Mouse (Mus musculus) CH12.LX (cell line): ENCODE results near the gene Nle1. TPM values are rescaled to one million over a fixed set of nuclear protein-coding genes. Genes with fewer than 3 reads are reported as not detected.

ENCODE experiments used
- DNase-seq: peaks from one replicate; pipeline ENCODE4 v3.0.0-alpha.2; 2013; ENCODE audit errors: extremely low read depth
- H3K27ac ChIP-seq: 2 replicates; pipeline ENCODE4 v1.5.1; 2012; ENCODE audit warnings: low read depth, mild to moderate bottlenecking, control low read depth, moderate library complexity; ENCODE audit not compliant: insufficient read depth
- H3K27me3 ChIP-seq: replicated peaks from 2 replicates; pipeline ENCODE3; 2012; ENCODE audit warnings: inconsistent platforms
- H3K36me3 ChIP-seq, 2 experiments: replicated peaks in 1 of 2; 2 replicates each; pipeline versions ENCODE3 to v1.6.1; 2012; ENCODE audit warnings: inconsistent platforms in 1 of 2, low read length in 1 of 2, mild to moderate bottlenecking in 1 of 2, mixed read lengths in 1 of 2, moderate library complexity in 1 of 2; ENCODE audit not compliant: control insufficient read depth in 1 of 2, insufficient read depth in 1 of 2
- H3K4me1 ChIP-seq, 2 experiments: 2 replicates each; pipeline ENCODE4 v1.6.1; 2012; ENCODE audit warnings: inconsistent platforms in 1 of 2, moderate library complexity in 1 of 2; ENCODE audit not compliant: insufficient read depth in 2 of 2, control insufficient read depth in 1 of 2
- H3K4me2 ChIP-seq: 2 replicates; pipeline ENCODE4 v1.6.1; 2012; ENCODE audit warnings: low read depth, mild to moderate bottlenecking, control low read depth; ENCODE audit not compliant: poor library complexity, insufficient read depth, severe bottlenecking
- H3K4me3 ChIP-seq, 3 experiments: fragments of 150-350 bp in 1 of 3; sonication (generic) in 1 of 3; replicated peaks in 1 of 3; 2 replicates each; pipeline versions ENCODE3 to v1.5.1; 2011 to 2012; ENCODE audit warnings: low read depth in 2 of 3, low read length in 2 of 3, mild to moderate bottlenecking in 2 of 3, moderate library complexity in 2 of 3, control low read depth in 1 of 3, improper control_type of control experiment in 1 of 3, inconsistent platforms in 1 of 3, mixed read lengths in 1 of 3; ENCODE audit not compliant: poor library complexity in 1 of 3
- H3K79me2 ChIP-seq: replicated peaks from 2 replicates; pipeline ENCODE4 v1.6.1; 2012; ENCODE audit warnings: mild to moderate bottlenecking, moderate library complexity; ENCODE audit not compliant: control insufficient read depth, poor library complexity, insufficient read depth, severe bottlenecking; ENCODE audit errors: extremely low read depth
- H3K9ac ChIP-seq: 2 replicates; pipeline ENCODE4 v1.6.1; 2012; ENCODE audit warnings: low read depth, mild to moderate bottlenecking, control low read depth, moderate library complexity; ENCODE audit not compliant: insufficient read depth
- H3K9me3 ChIP-seq: replicated peaks from 2 replicates; pipeline ENCODE3; 2012; ENCODE audit warnings: low read length, inconsistent platforms, mixed read lengths
- BHLHE40 ChIP-seq: IDR thresholded peaks from 2 replicates; pipeline ENCODE4 v1.6.1; 2011; ENCODE audit warnings: mild to moderate bottlenecking, low read depth, low read length, improper control_type of control experiment
- CHD1 ChIP-seq: IDR thresholded peaks from 2 replicates; pipeline ENCODE4 v1.6.1; 2012; ENCODE audit warnings: low read depth, low read length, improper control_type of control experiment, inconsistent platforms
- CHD2 ChIP-seq: IDR thresholded peaks from 2 replicates; pipeline ENCODE4 v1.6.1; 2011; ENCODE audit warnings: low read length, improper control_type of control experiment
- CTCF ChIP-seq, 2 experiments: IDR thresholded peaks in 1 of 2; conservative IDR thresholded peaks in 1 of 2; 2 replicates each; pipeline ENCODE4 v1.5.1; 2011 to 2012; ENCODE audit warnings: low read depth in 2 of 2, low read length in 2 of 2, improper control_type of control experiment in 1 of 2, inconsistent platforms in 1 of 2, mild to moderate bottlenecking in 1 of 2, moderate library complexity in 1 of 2
- E2F4 ChIP-seq: IDR thresholded peaks from 2 replicates; pipeline ENCODE4 v1.6.1; 2011; ENCODE audit warnings: low read depth, low read length, improper control_type of control experiment; ENCODE audit not compliant: insufficient replicate concordance
- ELF1 ChIP-seq: IDR thresholded peaks from 2 replicates; pipeline ENCODE4 v1.6.1; 2014; ENCODE audit warnings: low read depth, mild to moderate bottlenecking, inconsistent platforms, low read length, improper control_type of control experiment
- EP300 ChIP-seq: IDR thresholded peaks from 2 replicates; pipeline ENCODE4 v1.6.1; 2011; ENCODE audit warnings: low read length, improper control_type of control experiment
- ETS1 ChIP-seq: conservative IDR thresholded peaks from 2 replicates; pipeline ENCODE4 v1.6.1; 2012; ENCODE audit warnings: low read depth, mild to moderate bottlenecking, inconsistent platforms, low read length, improper control_type of control experiment, moderate library complexity
- GABPA ChIP-seq: IDR thresholded peaks from 2 replicates; pipeline ENCODE4 v1.6.1; 2012; ENCODE audit warnings: low read depth, low read length, improper control_type of control experiment, inconsistent platforms; ENCODE audit not compliant: insufficient replicate concordance
- HCFC1 ChIP-seq: IDR thresholded peaks from 2 replicates; pipeline ENCODE4 v1.6.1; 2012; ENCODE audit warnings: low read depth, mild to moderate bottlenecking, inconsistent platforms, low read length, improper control_type of control experiment
- IRF4 ChIP-seq: IDR thresholded peaks from 2 replicates; pipeline ENCODE4 v1.6.1; 2014; ENCODE audit warnings: low read depth, mild to moderate bottlenecking, inconsistent platforms, low read length, improper control_type of control experiment
- JUN ChIP-seq: IDR thresholded peaks from 2 replicates; pipeline ENCODE4 v1.6.1; 2011; ENCODE audit warnings: low read depth, mild to moderate bottlenecking, low read length, improper control_type of control experiment, moderate library complexity; ENCODE audit not compliant: insufficient read depth
- JUND ChIP-seq: conservative IDR thresholded peaks from 2 replicates; pipeline ENCODE4 v1.6.1; 2011; ENCODE audit warnings: low read depth, low read length, improper control_type of control experiment
- KAT2A ChIP-seq: IDR thresholded peaks from 2 replicates; pipeline ENCODE4 v1.6.1; 2012; ENCODE audit warnings: low read length, improper control_type of control experiment, inconsistent platforms; ENCODE audit not compliant: insufficient replicate concordance
- MAFK ChIP-seq: IDR thresholded peaks from 2 replicates; pipeline ENCODE4 v1.6.1; 2011; ENCODE audit warnings: low read length, improper control_type of control experiment; ENCODE audit not compliant: insufficient replicate concordance
- MAX ChIP-seq: IDR thresholded peaks from 2 replicates; pipeline ENCODE4 v1.6.1; 2011; ENCODE audit warnings: low read length, improper control_type of control experiment
- MAZ ChIP-seq: IDR thresholded peaks from 2 replicates; pipeline ENCODE4 v1.6.1; 2012; ENCODE audit warnings: low read depth, mild to moderate bottlenecking, inconsistent platforms, low read length, improper control_type of control experiment, moderate library complexity
- MEF2A ChIP-seq: IDR thresholded peaks from 2 replicates; pipeline ENCODE4 v1.6.1; 2014; ENCODE audit warnings: low read depth, mild to moderate bottlenecking, inconsistent platforms, low read length, improper control_type of control experiment, borderline replicate concordance
- MXI1 ChIP-seq: IDR thresholded peaks from 2 replicates; pipeline ENCODE4 v1.6.1; 2011; ENCODE audit warnings: mild to moderate bottlenecking, low read depth, low read length, improper control_type of control experiment
- MYC ChIP-seq: IDR thresholded peaks from 2 replicates; pipeline ENCODE4 v1.6.1; 2011; ENCODE audit warnings: low read depth, mild to moderate bottlenecking, improper control_type of control experiment, low read length
- NELFE ChIP-seq: IDR thresholded peaks from 2 replicates; pipeline ENCODE4 v1.6.1; 2011; ENCODE audit warnings: low read depth, low read length, improper control_type of control experiment
- NRF1 ChIP-seq: IDR thresholded peaks from 2 replicates; pipeline ENCODE4 v1.6.1; 2014; ENCODE audit warnings: low read depth, mild to moderate bottlenecking, inconsistent platforms, low read length, improper control_type of control experiment, moderate library complexity
- PAX5 ChIP-seq: IDR thresholded peaks from 2 replicates; pipeline ENCODE4 v1.6.1; 2012; ENCODE audit warnings: low read length, inconsistent platforms, mixed read lengths
- POLR2A ChIP-seq: IDR thresholded peaks from 2 replicates; pipeline ENCODE4 v1.6.1; 2011; ENCODE audit warnings: low read depth, mild to moderate bottlenecking, improper control_type of control experiment, low read length
- POLR2AphosphoS2 ChIP-seq: IDR thresholded peaks from 2 replicates; pipeline ENCODE4 v1.6.1; 2011; ENCODE audit warnings: low read depth, low read length, improper control_type of control experiment
- RAD21 ChIP-seq: IDR thresholded peaks from 2 replicates; pipeline ENCODE4 v1.6.1; 2011; ENCODE audit warnings: low read depth, mild to moderate bottlenecking, low read length, improper control_type of control experiment, moderate library complexity
- RCOR1 ChIP-seq: conservative IDR thresholded peaks from 2 replicates; pipeline ENCODE4 v1.6.1; 2012; ENCODE audit warnings: low read depth, mild to moderate bottlenecking, inconsistent platforms, low read length, improper control_type of control experiment
- SIN3A ChIP-seq: IDR thresholded peaks from 2 replicates; pipeline ENCODE4 v1.6.1; 2012; ENCODE audit warnings: low read length, improper control_type of control experiment, inconsistent platforms
- SMC3 ChIP-seq: IDR thresholded peaks from 2 replicates; pipeline ENCODE4 v1.6.1; 2011; ENCODE audit warnings: low read depth, low read length, improper control_type of control experiment
- TBP ChIP-seq: conservative IDR thresholded peaks from 2 replicates; pipeline ENCODE4 v1.6.1; 2011; ENCODE audit warnings: low read depth, low read length, improper control_type of control experiment
- TCF12 ChIP-seq: IDR thresholded peaks from 2 replicates; pipeline ENCODE4 v1.6.1; 2014; ENCODE audit warnings: low read depth, mild to moderate bottlenecking, inconsistent platforms, low read length, improper control_type of control experiment
- UBTF ChIP-seq: IDR thresholded peaks from 2 replicates; pipeline ENCODE4 v1.6.1; 2012; ENCODE audit warnings: low read depth, mild to moderate bottlenecking, inconsistent platforms, low read length, improper control_type of control experiment, moderate library complexity
- USF1 ChIP-seq: IDR thresholded peaks from 2 replicates; pipeline ENCODE4 v1.6.1; 2014; ENCODE audit warnings: low read depth, mild to moderate bottlenecking, inconsistent platforms, low read length, improper control_type of control experiment
- USF2 ChIP-seq: conservative IDR thresholded peaks from 2 replicates; pipeline ENCODE4 v1.6.1; 2011; ENCODE audit warnings: low read depth, low read length, improper control_type of control experiment
- ZC3H11A ChIP-seq: IDR thresholded peaks from 2 replicates; pipeline ENCODE4 v1.6.1; 2012; ENCODE audit warnings: low read depth, mild to moderate bottlenecking, inconsistent platforms, low read length, improper control_type of control experiment
- ZKSCAN1 ChIP-seq: IDR thresholded peaks from 2 replicates; pipeline ENCODE4 v1.6.1; 2012; ENCODE audit warnings: low read depth, inconsistent platforms, low read length, improper control_type of control experiment, borderline replicate concordance
- ZMIZ1 ChIP-seq: IDR thresholded peaks from 2 replicates; pipeline ENCODE4 v1.6.1; 2012; ENCODE audit warnings: low read depth, mild to moderate bottlenecking, inconsistent platforms, low read length, improper control_type of control experiment
- ZNF384 ChIP-seq: IDR thresholded peaks from 2 replicates; pipeline ENCODE4 v1.6.1; 2012; ENCODE audit warnings: low read depth, low read length, improper control_type of control experiment, inconsistent platforms
- dilution Hi-C: fragments of 300-500 bp; cut with MboI; formaldehyde crosslinking; loops from 2 replicates; pipeline ENCODE4 v1.14.3; 2020; ENCODE audit warnings: low sequenced_read_pairs; ENCODE audit not compliant: extremely low pct_unique_long_range_greater_than_20kb, extremely low pct_ligation_motif_present
- in situ Hi-C: fragments of 300-500 bp; cut with MboI; formaldehyde crosslinking; loops from 3 replicates; pipeline ENCODE4 v1.14.3; 2019; ENCODE audit warnings: low sequenced_read_pairs, low pct_ligation_motif_present, low pct_unique_long_range_greater_than_20kb, mixed read lengths
- polyA plus RNA-seq: library from polyadenylated mRNA; unstranded; fragments of >175 nt; gene quantifications from 2 replicates; pipeline ENCODE4 v1.2.1, GENCODE M21; 2012; ENCODE audit warnings: low read depth; ENCODE audit not compliant: insufficient read length
- total RNA-seq, 2 experiments: library from RNA; depleted of rRNA; stranded (reverse); fragments of 300-350 nt in 1 of 2; fragments of >200 nt in 1 of 2; gene quantifications; 2 replicates each; pipeline ENCODE4 v1.2.3; 2012 to 2014

Gene Nle1
- total and polyA plus RNA-seq, 3 experiments, result 54.9 to 107 (median 69.1) TPM

- peaks cover 0 to 2% of the 10 kb centered on the region in 2 experiments for H3K36me3 ChIP-seq
- H3K9me3 ChIP-seq, result peaks cover 17% of the 10 kb centered on the region
- no peak for DNase-seq
- H3K4me2 ChIP-seq, result peak overlapping the region; percentile 51
- H3K79me2 ChIP-seq, result peaks cover 28% of the 10 kb centered on the region
- peak overlapping the region; percentile 73 for H3K27ac ChIP-seq
- peaks cover 0 to 10% of the 10 kb centered on the region in 2 experiments; a peak in 1 of 4 replicates for H3K4me1 ChIP-seq
- H3K4me3 ChIP-seq, result peak overlapping the region; percentile 2 to 83 (median 63)
- dilution Hi-C loops, result no loop called here
- peak overlapping the region; percentile 23 for H3K9ac ChIP-seq
- in situ Hi-C loops, result no loop called here
- no peaks in the 10 kb centered on the region for H3K27me3 ChIP-seq
- no peak; the same call in 1 of the 2 replicates for TF ChIP-seq SMC3
- TF ChIP-seq CHD1, result no peak
- no peak for TF ChIP-seq ETS1
- peak; percentile 9; the same call in 1 of the 2 replicates for TF ChIP-seq EP300
- TF ChIP-seq RCOR1, result no peak
- TF ChIP-seq TBP, result no peak
- TF ChIP-seq IRF4, result peak; percentile 27; the same call in 1 of the 2 replicates
- peak; percentile 46; the same call in 1 of the 2 replicates for TF ChIP-seq MXI1
- peak; percentile 80 for TF ChIP-seq ZNF384
- no peak for TF ChIP-seq POLR2AphosphoS2
- TF ChIP-seq ZC3H11A, result no peak
- TF ChIP-seq BHLHE40, result no peak
- TF ChIP-seq E2F4, result no peak
- peak; percentile 18; the same call in 1 of the 2 replicates for TF ChIP-seq MAZ
- TF ChIP-seq USF1, result no peak
- TF ChIP-seq CHD2, result no peak
- peak; percentile 17; the same call in 1 of the 2 replicates for TF ChIP-seq ZMIZ1
- no peak for TF ChIP-seq KAT2A
- TF ChIP-seq HCFC1, result peak; percentile 52
- no peak; the same call in 1 of the 2 replicates for TF ChIP-seq NELFE
- no peak; the same call in 1 of the 2 replicates for TF ChIP-seq POLR2A
- no peak for TF ChIP-seq MAFK
- no peak for TF ChIP-seq CTCF (conservative IDR thresholded peaks at IDR 0.05 in 1 of 2, IDR thresholded peaks at IDR 0.05 in 1 of 2; ENCODE audit: low read depth in 2 of 2, low read length in 2 of 2)
- TF ChIP-seq MAX, result no peak
- TF ChIP-seq USF2, result no peak
- no peak; the same call in 1 of the 2 replicates for TF ChIP-seq UBTF
- no peak; the same call in 1 of the 2 replicates for TF ChIP-seq ELF1
- 0 out of 2 replicates have a peak, but pooled peaks have one; percentile 14 for TF ChIP-seq TCF12
- no peak for TF ChIP-seq GABPA
- TF ChIP-seq MYC, result no peak
- TF ChIP-seq RAD21, result no peak
- TF ChIP-seq JUND, result no peak
- TF ChIP-seq MEF2A, result no peak
- TF ChIP-seq PAX5, result no peak
- TF ChIP-seq JUN, result no peak
- no peak for TF ChIP-seq ZKSCAN1
- no peak for TF ChIP-seq NRF1
- TF ChIP-seq SIN3A, result peak; percentile 84
Observed at GRCm38 (mm10) chr11:82870173-82871030, 37.8 kb downstream of the Nle1 start.
